Mouse (Mus musculus) ES-E14 (cell line): ENCODE results near the gene A230050P20Rik.

ENCODE experiments used
- CHD2 ChIP-seq: IDR thresholded peaks from 2 replicates; pipeline ENCODE4 v1.6.1; 2014; ENCODE audit warnings: mild to moderate bottlenecking, low read depth, low read length, inconsistent platforms
- HCFC1 ChIP-seq: IDR thresholded peaks from 2 replicates; pipeline ENCODE4 v1.6.1; 2012; ENCODE audit warnings: low read length, inconsistent platforms, borderline replicate concordance; ENCODE audit not compliant: insufficient read depth
- MAFK ChIP-seq: IDR thresholded peaks from 2 replicates; pipeline ENCODE4 v1.6.1; 2014; ENCODE audit warnings: mild to moderate bottlenecking, low read depth, low read length, inconsistent platforms; ENCODE audit not compliant: insufficient read depth
- ZC3H11A ChIP-seq: IDR thresholded peaks from 2 replicates; pipeline ENCODE4 v1.6.1; 2012; ENCODE audit warnings: low read depth, mild to moderate bottlenecking, inconsistent platforms, low read length, borderline replicate concordance

GRCm38 (mm10) chr9:20892104-20892653 lies 23.7 kb downstream of the A230050P20Rik start:
- TF ChIP-seq MAFK: no peak
- TF ChIP-seq ZC3H11A: no peak
- no peak for TF ChIP-seq HCFC1
- TF ChIP-seq CHD2: no peak
